Mouse (Mus musculus) lung, adult 2 months (tissue): ENCODE data around the gene Runx2.

ENCODE experiments used
- CTCF ChIP-seq: fragments of 200-500 bp; IDR thresholded peaks from 2 replicates; pipeline ENCODE4 v1.5.1; 2011; ENCODE audit warnings: mild to moderate bottlenecking, low read length, control low read depth; ENCODE audit not compliant: insufficient read depth
- POLR2A ChIP-seq: fragments of 200-500 bp; IDR thresholded peaks from 2 replicates; pipeline ENCODE4 v1.6.1; 2011; ENCODE audit warnings: low read depth, mild to moderate bottlenecking, control low read depth, low read length, borderline replicate concordance; ENCODE audit errors: extremely low read depth

DNA sequence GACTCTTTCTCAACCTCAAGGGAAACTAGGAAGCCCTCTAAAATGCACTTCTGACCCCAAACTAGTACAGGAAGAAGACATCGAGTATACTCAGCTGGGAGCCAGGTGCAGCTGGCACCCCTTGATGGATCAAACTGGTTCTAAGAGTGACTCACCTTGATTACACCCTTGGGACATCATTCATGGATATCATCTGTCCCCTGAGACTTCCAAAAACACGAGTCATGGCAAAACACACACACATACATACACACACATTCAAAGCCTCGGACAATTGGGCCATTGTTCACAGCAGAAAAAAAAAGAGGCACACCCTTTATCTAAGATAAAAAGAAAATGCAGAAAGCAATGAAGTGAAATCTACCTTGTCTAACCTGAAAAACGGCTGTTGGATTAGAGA lies 266.7 kb downstream of the Runx2 start:
- no peak for TF ChIP-seq POLR2A
- TF ChIP-seq CTCF = no peak
